Mouse (Mus musculus) lung, postnatal 0 days (tissue): ENCODE data around the gene Prmt3.

Source experiments
- CTCF ChIP-seq: IDR thresholded peaks from 2 replicates; pipeline ENCODE4 v1.5.1; 2016; ENCODE audit warnings: antibody characterized with exemption, mild to moderate bottlenecking
- EP300 ChIP-seq: IDR thresholded peaks from 2 replicates; pipeline ENCODE4 v1.6.1; 2016; ENCODE audit warnings: antibody characterized with exemption, mild to moderate bottlenecking, control low read depth

- TF ChIP-seq CTCF (no peak), EP300 (no peak)
Observed at GRCm38 (mm10) chr7:49877307-49877706, 99.2 kb downstream of the Prmt3 start.
